Mouse (Mus musculus): ENCODE data around the gene H2afy. TPM values are rescaled to one million over a fixed set of nuclear protein-coding genes. Genes with fewer than 3 reads are reported as not detected.

The H2afy gene
- polyA plus RNA-seq, 1 experiment from 2014 or later = 361 TPM

- no peak for DNase-seq (ENCODE audit: low spot score)
- Histone ChIP-seq H3K4me1 (replicated peaks; ENCODE audit: control insufficient read depth, insufficient read depth, low read length) (peaks cover 24% of the 10 kb centered on the region), H3K4me3 (ENCODE audit: low read depth, low read length) (no peak overlapping the region), H3K4me2 (ENCODE audit: low read length) (no peak overlapping the region), H3K27ac (ENCODE audit: low read depth) (no peak overlapping the region), H3K9ac (ENCODE audit: low read length) (no peak overlapping the region), H3K36me3 (ENCODE audit: control insufficient read depth, insufficient read depth, low read length) (no peaks in the 10 kb centered on the region), H3K27me3 (replicated peaks; ENCODE audit: control insufficient read depth, insufficient read depth, low read length) (0 out of 2 replicates have a peak, but pooled peaks cover 4% of the 10 kb centered on the region), H3K9me3 (ENCODE audit: control insufficient read depth, low read length) (no peaks in the 10 kb centered on the region)
- no peak for ATAC-seq (replicated peaks; ENCODE audit: low FRiP score, low TSS enrichment, low read depth)
- 21% methylated on average over 5 of the region's 5 CpGs for WGBS
Observed at GRCm38 (mm10) chr13:56155048-56155447, 18.9 kb upstream of the H2afy start.

DNA sequence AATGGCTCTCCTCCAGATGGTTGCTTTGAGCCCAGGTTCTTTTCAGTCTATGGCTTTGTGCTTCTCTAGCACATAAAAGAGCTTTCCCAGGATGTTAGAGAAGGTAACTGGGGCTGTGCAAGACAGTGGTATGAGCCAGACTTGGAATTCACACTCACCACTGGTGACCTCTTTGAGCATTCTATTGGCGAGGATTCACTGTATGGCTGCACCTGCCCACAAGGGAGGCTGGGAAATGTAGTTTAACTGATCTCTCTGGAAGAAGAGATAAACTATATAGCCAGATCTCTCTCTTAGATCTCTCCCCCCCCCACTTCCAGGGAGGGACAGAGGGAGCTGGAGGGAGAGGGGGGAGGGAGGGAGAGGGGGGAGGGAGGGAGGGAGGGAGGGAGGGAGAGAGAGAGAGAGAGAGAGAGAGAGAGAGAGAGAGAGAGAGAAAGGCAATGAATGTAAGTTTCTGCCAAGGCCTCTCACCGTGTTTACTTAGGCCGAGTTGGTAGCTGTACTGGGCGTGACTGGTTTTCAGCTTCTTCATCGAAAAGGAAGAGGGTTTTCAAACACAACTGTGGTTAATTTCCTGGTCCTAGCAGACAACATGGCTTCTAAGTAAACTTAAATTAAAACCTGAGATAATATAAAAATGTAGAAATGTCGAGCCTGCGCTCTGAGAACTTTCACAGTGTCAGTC lies 16.8 kb upstream of the H2afy start:
- Histone ChIP-seq H3K9ac (ENCODE audit: low read length) (no peak overlapping the region), H3K4me3 (ENCODE audit: low read depth, low read length) (no peak overlapping the region), H3K4me2 (ENCODE audit: low read length) (no peak overlapping the region), H3K36me3 (ENCODE audit: control insufficient read depth, insufficient read depth, low read length) (no peaks in the 10 kb centered on the region), H3K27ac (ENCODE audit: low read depth) (0 out of 2 replicates have a peak overlapping the region, but pooled peaks have one; percentile 16), H3K4me1 (replicated peaks; ENCODE audit: control insufficient read depth, insufficient read depth, low read length) (peaks cover 12% of the 10 kb centered on the region), H3K27me3 (replicated peaks; ENCODE audit: control insufficient read depth, insufficient read depth, low read length) (0 out of 2 replicates have a peak, but pooled peaks cover 4% of the 10 kb centered on the region), H3K9me3 (ENCODE audit: control insufficient read depth, low read length) (no peaks in the 10 kb centered on the region)
- ATAC-seq (replicated peaks; ENCODE audit: low FRiP score, low TSS enrichment, low read depth) (no peak; the same call in 1 of the 2 replicates), DNase-seq (ENCODE audit: low spot score) (no peak)
- 46% methylated on average over 7 of the region's 7 CpGs for WGBS

DNA sequence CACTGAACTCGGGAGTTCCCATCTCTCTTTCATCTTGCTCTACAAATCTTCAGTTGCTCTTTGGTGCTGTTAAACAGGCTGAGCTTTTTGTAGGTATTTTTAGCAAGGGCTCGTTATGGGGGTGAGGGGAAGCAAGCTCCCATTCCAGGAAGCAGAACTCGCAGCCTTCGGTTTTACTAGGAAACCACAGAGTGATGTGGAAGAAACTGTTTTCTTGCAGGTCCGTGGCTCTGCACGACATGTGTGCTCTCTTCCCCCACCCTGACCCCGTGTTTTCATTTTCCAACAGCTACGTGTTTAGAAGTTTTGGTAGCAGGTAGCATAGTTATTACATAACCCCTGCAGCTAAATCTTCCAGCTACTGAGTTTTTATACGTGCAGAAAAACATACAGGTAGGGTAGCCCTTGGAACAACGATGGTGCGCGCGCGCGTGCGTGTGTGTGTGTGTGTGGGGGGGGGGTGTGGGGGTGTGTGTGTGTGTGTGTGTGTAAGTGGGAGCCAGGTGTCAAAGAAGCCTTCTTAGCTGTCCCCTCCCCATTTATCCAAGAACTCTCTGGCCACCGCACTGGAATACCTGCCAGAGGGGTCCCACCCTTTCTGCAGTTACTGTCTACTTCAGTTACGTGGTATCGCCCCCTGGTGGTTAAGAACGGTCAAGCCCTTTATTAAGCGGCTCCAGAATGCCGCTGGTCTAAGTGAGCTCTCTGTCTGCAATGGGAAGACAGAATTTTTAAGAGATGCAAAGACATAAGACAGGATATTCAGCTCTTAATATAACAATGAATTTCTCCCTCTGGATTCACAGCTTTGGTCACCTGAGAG lies 15.5 kb upstream of the H2afy start:
- ATAC-seq (replicated peaks; ENCODE audit: low FRiP score, low TSS enrichment, low read depth) (peak; percentile 73; the same call in 1 of the 2 replicates), DNase-seq (ENCODE audit: low spot score) (peak; percentile 85)
- Histone ChIP-seq H3K9me3 (ENCODE audit: control insufficient read depth, low read length) (no peaks in the 10 kb centered on the region), H3K4me3 (ENCODE audit: low read depth, low read length) (no peak overlapping the region), H3K4me1 (replicated peaks; ENCODE audit: control insufficient read depth, insufficient read depth, low read length) (peaks cover 12% of the 10 kb centered on the region), H3K4me2 (ENCODE audit: low read length) (peak overlapping the region; percentile 25; the same call in 1 of the 2 replicates), H3K9ac (ENCODE audit: low read length) (no peak overlapping the region), H3K27me3 (replicated peaks; ENCODE audit: control insufficient read depth, insufficient read depth, low read length) (0 out of 2 replicates have a peak, but pooled peaks cover 3% of the 10 kb centered on the region), H3K27ac (ENCODE audit: low read depth) (no peak overlapping the region), H3K36me3 (ENCODE audit: control insufficient read depth, insufficient read depth, low read length) (no peaks in the 10 kb centered on the region)
- WGBS = 47% methylated on average over 22 of the region's 22 CpGs

DNA sequence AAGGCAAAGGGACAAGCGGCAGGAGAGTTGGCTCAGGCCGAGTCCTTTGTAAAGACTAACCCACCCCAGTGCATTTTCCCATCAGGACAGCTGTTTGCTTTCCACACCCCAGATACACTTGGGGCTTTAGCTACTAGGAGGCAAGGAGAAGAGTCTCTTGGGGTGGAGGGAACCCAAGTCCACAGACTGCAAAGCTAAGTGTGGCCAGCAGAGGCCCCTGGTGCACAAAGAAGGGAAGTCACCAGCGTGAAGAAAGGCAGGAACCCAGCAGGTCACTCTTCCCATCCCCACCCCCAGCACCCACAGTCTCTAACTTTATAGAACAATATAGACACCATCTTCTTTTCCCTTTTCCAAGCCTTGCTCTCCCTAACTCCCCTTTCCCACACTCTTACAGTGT lies 9.4 kb upstream of the H2afy start:
- Histone ChIP-seq H3K9me3 (ENCODE audit: control insufficient read depth, low read length) (no peaks in the 10 kb centered on the region), H3K27ac (ENCODE audit: low read depth) (no peak overlapping the region), H3K9ac (ENCODE audit: low read length) (no peak overlapping the region), H3K36me3 (ENCODE audit: control insufficient read depth, insufficient read depth, low read length) (no peaks in the 10 kb centered on the region), H3K4me2 (ENCODE audit: low read length) (no peak overlapping the region), H3K4me3 (ENCODE audit: low read depth, low read length) (no peak overlapping the region), H3K4me1 (replicated peaks; ENCODE audit: control insufficient read depth, insufficient read depth, low read length) (peaks cover 12% of the 10 kb centered on the region), H3K27me3 (replicated peaks; ENCODE audit: control insufficient read depth, insufficient read depth, low read length) (0 out of 2 replicates have a peak, but pooled peaks cover under 1% of the 10 kb centered on the region)
- DNase-seq (ENCODE audit: low spot score) (no peak), ATAC-seq (replicated peaks; ENCODE audit: low FRiP score, low TSS enrichment, low read depth) (no peak)
- 38% methylated on average over 3 of the region's 3 CpGs for WGBS

GRCm38 (mm10) chr13:56144021-56144420 lies 7.9 kb upstream of the H2afy start:
- 47% methylated on average over 2 of the region's 2 CpGs for WGBS
- no peak overlapping the region for H3K4me3 ChIP-seq (ENCODE audit: low read depth, low read length)
- peaks cover 12% of the 10 kb centered on the region for H3K4me1 ChIP-seq (replicated peaks; ENCODE audit: control insufficient read depth, insufficient read depth, low read length)
- H3K27me3 ChIP-seq (replicated peaks; ENCODE audit: control insufficient read depth, insufficient read depth, low read length) = no peaks in the 10 kb centered on the region
- no peaks in the 10 kb centered on the region for H3K36me3 ChIP-seq (ENCODE audit: control insufficient read depth, insufficient read depth, low read length)
- ATAC-seq (replicated peaks; ENCODE audit: low FRiP score, low TSS enrichment, low read depth) (no peak), DNase-seq (ENCODE audit: low spot score) (no peak)
- H3K9ac ChIP-seq (ENCODE audit: low read length) = no peak overlapping the region
- no peak overlapping the region for H3K4me2 ChIP-seq (ENCODE audit: low read length)
- no peaks in the 10 kb centered on the region for H3K9me3 ChIP-seq (ENCODE audit: control insufficient read depth, low read length)
- no peak overlapping the region for H3K27ac ChIP-seq (ENCODE audit: low read depth)

DNA sequence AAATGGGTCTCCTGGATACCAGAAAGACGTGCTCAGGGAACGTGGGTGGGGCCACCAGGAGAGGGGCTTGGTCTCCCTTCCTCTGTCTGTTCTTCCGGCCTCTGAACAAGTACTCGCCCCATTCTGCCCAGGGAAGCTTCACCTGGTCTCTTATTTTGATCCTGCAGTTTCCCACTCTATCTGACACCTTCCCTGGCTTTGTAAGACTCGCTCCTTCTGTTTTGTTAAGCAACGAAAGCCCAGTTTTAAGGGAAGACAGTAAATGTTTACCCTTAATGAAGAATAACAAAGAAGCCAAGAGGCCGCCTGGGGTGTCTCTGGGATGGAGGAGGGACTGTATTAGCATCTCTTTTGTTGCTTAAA lies 7.0 kb upstream of the H2afy start:
- H3K27ac ChIP-seq (ENCODE audit: low read depth) = no peak overlapping the region
- WGBS = 16% methylated on average over 7 of the region's 7 CpGs

DNA sequence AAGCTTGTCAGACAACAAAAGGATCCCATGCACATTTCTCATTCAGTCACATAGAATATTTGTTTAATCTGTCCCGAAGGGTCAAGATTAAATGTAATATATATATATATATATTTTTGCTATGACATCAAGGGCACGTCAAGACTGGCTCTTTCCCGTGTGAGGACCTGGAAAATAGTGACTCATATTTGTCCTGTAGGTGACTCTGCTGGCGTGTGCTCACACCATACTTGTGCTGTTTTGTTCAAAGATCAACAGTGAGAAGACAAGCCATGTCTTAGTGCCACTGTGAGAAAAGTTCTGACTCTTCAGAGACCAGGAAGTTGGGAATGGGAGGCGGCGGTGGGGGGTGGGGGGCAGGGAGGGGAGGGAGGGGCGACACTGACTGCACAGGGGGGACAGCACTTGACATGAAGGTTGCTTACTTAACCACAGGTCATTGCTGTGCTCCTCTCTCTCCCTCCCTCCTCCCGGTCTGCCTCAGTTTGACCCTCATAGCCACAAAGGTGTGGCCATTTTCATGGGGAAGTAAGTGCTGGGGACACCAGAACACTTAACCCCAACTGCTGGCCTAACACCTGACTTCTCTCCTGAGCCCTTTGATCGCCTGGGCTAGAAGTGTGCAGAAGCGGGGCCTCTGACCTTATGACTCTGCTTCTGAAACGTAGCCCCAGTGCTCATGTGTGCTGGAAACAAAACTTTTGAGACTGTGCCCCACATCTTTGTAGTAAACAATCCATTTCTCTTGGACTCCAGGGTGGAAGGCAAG lies 6.4 kb upstream of the H2afy start:
- H3K27me3 ChIP-seq (replicated peaks; ENCODE audit: control insufficient read depth, insufficient read depth, low read length) = no peaks in the 10 kb centered on the region
- no peak overlapping the region for H3K27ac ChIP-seq (ENCODE audit: low read depth)
- peaks cover 12% of the 10 kb centered on the region for H3K4me1 ChIP-seq (replicated peaks; ENCODE audit: control insufficient read depth, insufficient read depth, low read length)
- H3K4me3 ChIP-seq (ENCODE audit: low read depth, low read length) = no peak overlapping the region
- no peaks in the 10 kb centered on the region for H3K9me3 ChIP-seq (ENCODE audit: control insufficient read depth, low read length)
- no peaks in the 10 kb centered on the region for H3K36me3 ChIP-seq (ENCODE audit: control insufficient read depth, insufficient read depth, low read length)
- H3K9ac ChIP-seq (ENCODE audit: low read length) = no peak overlapping the region
- no peak for ATAC-seq (replicated peaks; ENCODE audit: low FRiP score, low TSS enrichment, low read depth)
- WGBS = 33% methylated on average over 11 of the region's 11 CpGs
- no peak overlapping the region for H3K4me2 ChIP-seq (ENCODE audit: low read length)
- DNase-seq (ENCODE audit: low spot score) = no peak

More for the DNA sequence above, 7.0 kb upstream of the H2afy start:
- no peaks in the 10 kb centered on the region for H3K27me3 ChIP-seq (replicated peaks; ENCODE audit: control insufficient read depth, insufficient read depth, low read length)
- ATAC-seq (replicated peaks; ENCODE audit: low FRiP score, low TSS enrichment, low read depth) = no peak
- H3K9me3 ChIP-seq (ENCODE audit: control insufficient read depth, low read length) = no peaks in the 10 kb centered on the region
- H3K9ac ChIP-seq (ENCODE audit: low read length) = no peak overlapping the region
- no peak overlapping the region for H3K4me2 ChIP-seq (ENCODE audit: low read length)
- no peak overlapping the region for H3K4me3 ChIP-seq (ENCODE audit: low read depth, low read length)
- H3K36me3 ChIP-seq (ENCODE audit: control insufficient read depth, insufficient read depth, low read length) = no peaks in the 10 kb centered on the region
- peaks cover 12% of the 10 kb centered on the region for H3K4me1 ChIP-seq (replicated peaks; ENCODE audit: control insufficient read depth, insufficient read depth, low read length)
- no peak for DNase-seq (ENCODE audit: low spot score)

GRCm38 (mm10) chr13:56139167-56139751 lies 3.1 kb upstream of the H2afy start:
- Histone ChIP-seq H3K4me1 (replicated peaks; ENCODE audit: control insufficient read depth, insufficient read depth, low read length) (peaks cover 17% of the 10 kb centered on the region), H3K4me2 (ENCODE audit: low read length) (no peak overlapping the region), H3K4me3 (ENCODE audit: low read depth, low read length) (no peak overlapping the region), H3K9ac (ENCODE audit: low read length) (no peak overlapping the region), H3K9me3 (ENCODE audit: control insufficient read depth, low read length) (no peaks in the 10 kb centered on the region), H3K27ac (ENCODE audit: low read depth) (no peak overlapping the region), H3K36me3 (ENCODE audit: control insufficient read depth, insufficient read depth, low read length) (no peaks in the 10 kb centered on the region), H3K27me3 (replicated peaks; ENCODE audit: control insufficient read depth, insufficient read depth, low read length) (no peaks in the 10 kb centered on the region)
- ATAC-seq (replicated peaks; ENCODE audit: low FRiP score, low TSS enrichment, low read depth) (no peak), DNase-seq (ENCODE audit: low spot score) (no peak)
- 51% methylated on average over 6 of the region's 6 CpGs for WGBS

All from intestine, embryonic 14.5 days (tissue).